Mouse (Mus musculus): ENCODE data around the gene Kcnq1. TPM values are rescaled to one million over a fixed set of nuclear protein-coding genes. Genes with fewer than 3 reads are reported as not detected.

Gene Kcnq1
- polyA plus RNA-seq, 1 experiment = 41.8 TPM

DNA sequence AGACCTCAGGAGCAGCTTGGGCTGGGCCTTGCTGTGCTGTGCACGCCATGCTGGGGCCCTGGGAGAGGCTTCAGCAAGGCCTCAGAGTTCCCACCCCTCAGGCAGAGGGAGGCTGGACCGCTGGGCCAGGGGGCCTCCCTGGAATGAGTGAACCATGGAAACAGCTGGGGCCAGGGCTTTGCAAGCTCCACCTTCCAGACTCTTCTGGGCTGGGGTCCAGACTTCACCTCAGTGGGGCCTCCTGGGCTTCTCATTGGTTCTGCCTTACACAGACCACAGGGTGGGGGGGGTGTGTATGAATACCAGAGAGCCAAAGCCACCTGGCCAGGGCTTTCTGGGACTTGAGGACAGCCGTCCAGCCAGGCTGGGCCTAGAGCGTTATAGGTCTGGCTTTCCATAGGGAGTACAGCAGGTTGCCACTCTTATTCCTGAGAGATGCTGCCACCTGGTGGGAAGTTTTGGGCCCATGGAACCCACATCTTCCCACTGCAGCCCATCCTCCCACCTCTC is 19.0 kb upstream of the Kcnq1 start:
- H3K36me3 ChIP-seq (ENCODE audit: control insufficient read depth, insufficient read depth, low read length) = no peaks in the 10 kb centered on the region
- TF ChIP-seq POLR2A (IDR thresholded peaks at IDR 0.05; ENCODE audit: low read depth, low read length) = no peak
- peak; percentile 46; the same call in 1 of the 2 replicates for TF ChIP-seq CTCF (IDR thresholded peaks at IDR 0.05; ENCODE audit: extremely low read depth, insufficient read length, insufficient replicate concordance, low read depth, low read length)
- no peaks in the 10 kb centered on the region for H3K27me3 ChIP-seq (ENCODE audit: control insufficient read depth, insufficient read depth, low read length)
- H3K27ac ChIP-seq (ENCODE audit: insufficient read depth, low read depth, low read length) = no peak overlapping the region
- WGBS = 68% methylated on average over 4 of the region's 4 CpGs
- H3K4me3 ChIP-seq (ENCODE audit: low read depth, low read length) = no peak overlapping the region
- peaks cover 8% of the 10 kb centered on the region for H3K4me1 ChIP-seq (ENCODE audit: control insufficient read depth, insufficient read depth, insufficient read length, low read length)

GRCm38 (mm10) chr7:143093847-143094246 is 12.3 kb upstream of the Kcnq1 start:
- Histone ChIP-seq H3K36me3 (ENCODE audit: control insufficient read depth, insufficient read depth, low read length) (no peaks in the 10 kb centered on the region), H3K4me3 (ENCODE audit: low read depth, low read length) (no peak overlapping the region), H3K27me3 (ENCODE audit: control insufficient read depth, insufficient read depth, low read length) (no peaks in the 10 kb centered on the region), H3K27ac (ENCODE audit: insufficient read depth, low read depth, low read length) (no peak overlapping the region), H3K4me1 (ENCODE audit: control insufficient read depth, insufficient read depth, insufficient read length, low read length) (peaks cover 4% of the 10 kb centered on the region; the same call in 1 of the 2 replicates)
- TF ChIP-seq POLR2A (IDR thresholded peaks at IDR 0.05; ENCODE audit: low read depth, low read length) (no peak), CTCF (IDR thresholded peaks at IDR 0.05; ENCODE audit: extremely low read depth, insufficient read length, insufficient replicate concordance, low read depth, low read length) (no peak)
- WGBS = 55% methylated on average over 3 of the region's 3 CpGs

GRCm38 (mm10) chr7:143094592-143095553 is 11.3 kb upstream of the Kcnq1 start, which contains the start of gene Trpm5:
Gene Trpm5, minus strand, starts transcription at chr7:143094642.
- Histone ChIP-seq H3K36me3 (ENCODE audit: control insufficient read depth, insufficient read depth, low read length) (no peaks in the 10 kb centered on the region), H3K4me3 (ENCODE audit: low read depth, low read length) (no peak within 1 kb of the TSS), H3K4me1 (ENCODE audit: control insufficient read depth, insufficient read depth, insufficient read length, low read length) (peaks cover 4% of the 10 kb centered on the region; the same call in 1 of the 2 replicates), H3K27ac (ENCODE audit: insufficient read depth, low read depth, low read length) (no peak within 1 kb of the TSS), H3K27me3 (ENCODE audit: control insufficient read depth, insufficient read depth, low read length) (no peaks in the 10 kb centered on the region)
- TF ChIP-seq POLR2A (IDR thresholded peaks at IDR 0.05; ENCODE audit: low read depth, low read length) = no peak
- peak; percentile 87; the same call in 1 of the 2 replicates for TF ChIP-seq CTCF (IDR thresholded peaks at IDR 0.05; ENCODE audit: extremely low read depth, insufficient read length, insufficient replicate concordance, low read depth, low read length)
- WGBS = 40% methylated on average over 10 of the region's 10 CpGs

DNA sequence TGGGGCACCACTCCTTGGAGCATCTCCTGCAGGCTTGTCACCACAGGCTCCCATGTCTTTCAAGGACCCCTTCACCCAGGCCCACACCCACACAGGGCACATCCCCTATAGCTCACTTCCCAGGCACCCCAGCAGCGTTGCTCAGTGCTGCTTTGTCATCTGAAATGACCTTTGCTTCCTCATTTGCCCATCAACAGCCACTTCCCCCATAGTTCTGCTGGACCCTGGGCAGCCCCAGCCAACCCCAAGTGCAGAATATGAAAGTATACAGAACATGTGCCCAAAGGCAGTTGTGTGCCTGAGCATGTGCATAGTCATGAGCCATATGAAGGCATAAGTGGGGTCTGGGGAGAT is 10.6 kb upstream of the Kcnq1 start:
- H3K36me3 ChIP-seq (ENCODE audit: control insufficient read depth, insufficient read depth, low read length) = no peaks in the 10 kb centered on the region
- H3K27me3 ChIP-seq (ENCODE audit: control insufficient read depth, insufficient read depth, low read length) = no peaks in the 10 kb centered on the region
- H3K4me3 ChIP-seq (ENCODE audit: low read depth, low read length) = no peak overlapping the region
- 18% methylated on average over 1 of the region's 1 CpGs for WGBS
- H3K4me1 ChIP-seq (ENCODE audit: control insufficient read depth, insufficient read depth, insufficient read length, low read length) = peaks cover 8% of the 10 kb centered on the region; the same call in 1 of the 2 replicates
- TF ChIP-seq POLR2A (IDR thresholded peaks at IDR 0.05; ENCODE audit: low read depth, low read length) = no peak
- no peak for TF ChIP-seq CTCF (IDR thresholded peaks at IDR 0.05; ENCODE audit: extremely low read depth, insufficient read length, insufficient replicate concordance, low read depth, low read length)
- no peak overlapping the region for H3K27ac ChIP-seq (ENCODE audit: insufficient read depth, low read depth, low read length)

- Histone ChIP-seq H3K27me3 (ENCODE audit: control insufficient read depth, insufficient read depth, low read length) (no peaks in the 10 kb centered on the region), H3K36me3 (ENCODE audit: control insufficient read depth, insufficient read depth, low read length) (no peaks in the 10 kb centered on the region), H3K4me1 (ENCODE audit: control insufficient read depth, insufficient read depth, insufficient read length, low read length) (peaks cover 13% of the 10 kb centered on the region; the same call in 1 of the 2 replicates), H3K27ac (ENCODE audit: insufficient read depth, low read depth, low read length) (no peak overlapping the region), H3K4me3 (ENCODE audit: low read depth, low read length) (no peak overlapping the region)
- WGBS = 62% methylated on average over 4 of the region's 4 CpGs
- TF ChIP-seq POLR2A (IDR thresholded peaks at IDR 0.05; ENCODE audit: low read depth, low read length) (no peak), CTCF (IDR thresholded peaks at IDR 0.05; ENCODE audit: extremely low read depth, insufficient read length, insufficient replicate concordance, low read depth, low read length) (no peak)
These were observed 5.4 kb upstream of the Kcnq1 start for GRCm38 (mm10) chr7:143100759-143101158.

DNA sequence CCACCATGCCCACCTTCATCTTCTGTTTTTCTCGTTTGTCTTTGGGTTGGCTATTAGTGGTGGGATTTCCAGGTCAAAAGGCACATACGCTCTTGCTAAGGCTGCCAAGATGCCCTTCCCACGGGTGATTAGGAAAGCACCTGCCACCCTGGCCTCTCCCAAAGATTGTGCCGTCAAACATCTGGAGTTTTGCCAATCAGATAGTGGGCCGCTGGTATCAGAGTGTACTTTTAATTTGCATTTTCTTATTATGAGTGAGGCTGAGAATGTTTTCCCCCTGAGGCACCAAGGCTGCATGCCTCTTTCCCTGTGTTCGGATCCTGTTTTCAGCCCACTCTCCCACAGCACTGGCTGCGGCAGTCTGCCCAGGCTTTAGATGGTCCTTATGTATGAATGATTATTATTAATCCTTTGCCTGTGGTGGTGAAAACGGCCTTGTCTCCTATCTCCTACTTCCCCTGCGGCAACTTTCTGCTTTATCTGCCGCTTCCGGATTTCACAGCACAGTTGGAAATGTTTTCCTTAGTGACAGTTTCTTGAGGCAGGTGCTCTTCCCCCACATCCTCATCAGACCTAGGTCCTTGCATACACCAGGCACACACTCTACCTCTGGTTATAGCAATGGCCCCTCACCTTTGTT is 784 bp upstream of the Kcnq1 start:
- no peak for TF ChIP-seq CTCF (IDR thresholded peaks at IDR 0.05; ENCODE audit: extremely low read depth, insufficient read length, insufficient replicate concordance, low read depth, low read length)
- TF ChIP-seq POLR2A (IDR thresholded peaks at IDR 0.05; ENCODE audit: low read depth, low read length) = no peak
- 15% methylated on average over 11 of the region's 11 CpGs for WGBS

More for the DNA sequence above, 784 bp upstream of the Kcnq1 start:
- peaks cover 16% of the 10 kb centered on the region; the same call in 1 of the 2 replicates for H3K4me1 ChIP-seq (ENCODE audit: control insufficient read depth, insufficient read depth, insufficient read length, low read length)
- no peak overlapping the region for H3K4me3 ChIP-seq (ENCODE audit: low read depth, low read length)
- H3K27me3 ChIP-seq (ENCODE audit: control insufficient read depth, insufficient read depth, low read length) = 0 out of 2 replicates have a peak, but pooled peaks cover 4% of the 10 kb centered on the region
- H3K36me3 ChIP-seq (ENCODE audit: control insufficient read depth, insufficient read depth, low read length) = no peaks in the 10 kb centered on the region
- peak overlapping the region; percentile 67 for H3K27ac ChIP-seq (ENCODE audit: insufficient read depth, low read depth, low read length)
